Mouse (Mus musculus): ENCODE results near the gene Drosha. TPM values are rescaled to one million over a fixed set of nuclear protein-coding genes. Genes with fewer than 3 reads are reported as not detected.

The Drosha gene
- total RNA-seq, 2 experiments from 2014 or later = 90.7 to 91.1 TPM

DNA sequence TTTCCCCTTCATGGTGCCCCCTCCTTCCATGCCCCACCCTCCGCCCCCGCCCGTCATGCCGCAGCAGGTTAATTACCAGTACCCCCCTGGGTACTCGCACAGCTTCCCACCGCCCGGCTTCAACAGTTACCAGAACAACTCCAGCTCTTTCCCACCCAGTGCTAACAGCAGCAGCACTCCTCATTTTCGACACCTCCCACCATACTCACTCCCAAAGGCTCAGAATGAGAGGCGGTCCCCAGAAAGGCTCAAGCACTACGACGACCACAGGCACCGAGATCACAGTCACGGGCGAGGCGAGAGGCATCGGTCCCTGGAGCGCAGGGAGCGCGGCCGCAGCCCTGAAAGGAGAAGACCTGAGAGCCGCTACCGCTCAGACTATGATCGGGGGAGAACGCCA is 9.6 kb downstream of the Drosha start:
- H3K27ac ChIP-seq = no peak overlapping the region
- no peak for TF ChIP-seq CTCF (IDR thresholded peaks at IDR 0.05)
- no peak overlapping the region for H3K4me3 ChIP-seq
- no peak for DNase-seq (ENCODE audit: extremely low spot score in 1 of 2, low spot score in 2 of 2)
- intact Hi-C loops (cut with DNase I) = no loop called here

DNA sequence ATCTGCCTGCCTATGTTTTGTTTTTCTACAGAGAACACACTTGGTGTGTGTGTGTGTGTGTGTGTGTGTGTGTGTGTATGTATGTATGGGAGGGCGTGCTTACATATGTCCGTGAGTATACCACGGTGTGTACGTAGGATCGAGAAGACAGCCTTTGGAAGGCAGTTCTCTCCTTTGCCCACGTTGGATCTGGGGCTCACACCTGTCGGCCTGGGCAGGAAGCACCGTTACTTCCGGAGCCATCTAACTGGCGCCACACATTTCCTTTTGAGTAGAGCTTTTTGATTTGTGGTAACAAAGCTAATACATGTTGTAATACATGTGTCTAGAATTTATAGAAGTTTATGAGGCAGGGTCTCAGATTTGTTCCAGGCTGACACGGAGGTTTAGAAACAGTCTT is 16.1 kb downstream of the Drosha start:
- no peak for DNase-seq (ENCODE audit: extremely low spot score in 1 of 2, low spot score in 2 of 2)
- TF ChIP-seq CTCF (IDR thresholded peaks at IDR 0.05) = no peak
- Histone ChIP-seq H3K27ac (no peak overlapping the region), H3K4me3 (no peak overlapping the region)
- intact Hi-C loops (cut with DNase I) = no loop called here

DNA sequence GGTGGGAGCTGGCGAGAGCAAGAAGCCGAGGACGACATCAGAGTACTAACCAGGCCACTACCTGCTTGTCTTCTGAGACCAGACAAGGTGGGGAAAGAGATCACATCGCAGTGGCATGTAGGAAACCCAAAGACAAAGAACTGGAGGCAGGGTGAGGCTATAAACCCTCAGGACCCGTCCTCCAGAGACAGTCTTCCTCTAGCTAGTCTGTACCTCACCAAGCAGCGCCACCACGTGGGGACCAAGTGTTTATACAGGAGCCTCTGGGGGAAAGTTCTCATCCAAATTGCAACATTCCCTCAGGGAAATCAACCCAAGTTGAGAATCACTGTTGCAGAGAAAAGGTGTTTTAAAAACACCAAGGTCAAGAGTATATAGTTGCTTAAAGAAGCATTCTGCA is 18.2 kb downstream of the Drosha start:
- intact Hi-C loops (cut with DNase I) = no loop called here
- DNase-seq (ENCODE audit: extremely low spot score in 1 of 2, low spot score in 2 of 2) = no peak
- Histone ChIP-seq H3K4me3 (no peak overlapping the region), H3K27ac (no peak overlapping the region)
- no peak; the same call in 1 of the 2 replicates for TF ChIP-seq CTCF (IDR thresholded peaks at IDR 0.05)

DNA sequence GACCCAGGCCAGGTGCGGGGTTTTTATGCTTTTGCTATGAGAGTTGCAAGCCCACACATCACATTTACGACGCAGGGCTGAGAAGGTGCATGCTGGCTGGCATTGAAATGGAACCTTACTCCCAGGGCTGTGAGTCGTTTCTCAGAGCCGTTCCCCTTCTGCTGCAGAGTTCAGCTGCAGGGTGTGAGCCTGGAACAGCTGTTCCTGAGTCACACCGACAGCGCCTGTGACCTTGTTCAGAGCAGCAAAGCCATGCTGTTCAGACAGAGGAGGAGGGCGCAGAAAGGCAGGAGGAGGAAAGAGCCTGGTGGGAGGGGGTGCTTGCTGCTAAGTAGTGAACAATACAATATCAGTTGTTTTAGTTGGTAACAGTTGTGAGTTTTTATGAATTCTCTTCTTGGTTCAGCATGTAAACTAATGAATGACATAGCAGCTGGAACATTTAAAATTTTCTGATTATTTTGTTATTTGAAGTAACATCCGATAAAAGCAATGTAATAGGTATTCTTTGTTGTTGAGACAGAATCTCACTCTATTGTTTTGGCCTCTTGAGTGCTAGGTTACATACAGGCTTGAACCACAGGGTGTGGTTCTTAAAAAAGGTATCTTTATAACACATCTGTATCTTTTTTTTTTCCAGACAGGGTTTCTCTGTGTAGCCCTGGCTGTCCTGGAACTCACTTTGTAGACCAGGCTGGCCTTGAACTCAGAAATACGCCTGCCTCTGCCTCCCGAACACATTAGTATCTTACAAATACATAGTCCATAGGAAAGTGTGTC is 23.8 kb downstream of the Drosha start:
- no peak overlapping the region for H3K27ac ChIP-seq
- intact Hi-C loops (cut with DNase I) = no loop called here
- TF ChIP-seq CTCF (IDR thresholded peaks at IDR 0.05) = no peak
- no peak for DNase-seq (ENCODE audit: extremely low spot score in 1 of 2, low spot score in 2 of 2)
- no peak overlapping the region for H3K4me3 ChIP-seq

DNA sequence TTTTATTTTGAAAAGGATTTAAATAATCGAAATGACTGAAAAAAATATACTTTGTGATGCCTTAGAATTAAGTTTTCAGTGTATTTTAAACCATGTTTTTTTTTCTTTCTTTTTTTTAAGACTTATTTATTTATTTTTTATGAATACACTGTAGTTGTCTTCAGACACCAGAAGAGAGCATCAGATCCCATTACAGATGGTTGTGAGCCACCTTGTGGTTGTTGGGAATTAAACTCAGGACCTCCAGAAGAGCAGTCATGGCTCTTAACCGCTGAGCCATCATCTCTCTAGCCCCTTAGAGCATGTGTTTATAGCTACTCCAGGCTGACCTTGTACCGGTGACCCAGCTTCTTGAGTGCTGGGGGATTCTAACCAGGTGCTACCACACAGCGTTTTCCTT is 24.8 kb downstream of the Drosha start:
- no peak overlapping the region for H3K27ac ChIP-seq
- no peak for DNase-seq (ENCODE audit: extremely low spot score in 1 of 2, low spot score in 2 of 2)
- intact Hi-C loops (cut with DNase I) = no loop called here
- peak; percentile 41 for TF ChIP-seq CTCF (IDR thresholded peaks at IDR 0.05)
- no peak overlapping the region for H3K4me3 ChIP-seq

DNA sequence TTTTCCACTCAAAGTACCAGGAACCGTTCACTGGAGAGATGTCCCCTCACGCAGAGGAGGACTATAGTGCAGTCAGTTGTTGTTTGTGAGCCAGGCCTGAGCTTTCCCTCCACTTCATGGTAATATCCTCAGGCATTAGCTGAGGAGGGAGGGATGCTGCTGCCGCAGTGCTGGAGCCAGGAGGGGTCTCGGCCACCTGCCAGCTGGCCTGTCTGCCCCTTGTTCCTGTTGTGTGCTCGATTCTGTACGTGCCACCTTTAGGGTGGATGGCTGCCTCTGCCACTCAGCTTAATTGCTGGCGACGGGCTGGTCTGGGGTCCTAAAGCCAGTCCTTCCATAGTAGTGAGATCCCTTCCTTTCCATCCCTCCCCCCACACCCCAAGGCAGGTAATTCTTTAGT is 28.9 kb downstream of the Drosha start:
- Histone ChIP-seq H3K4me3 (no peak overlapping the region), H3K27ac (no peak overlapping the region)
- TF ChIP-seq CTCF (IDR thresholded peaks at IDR 0.05) = no peak
- intact Hi-C loops (cut with DNase I) = no loop called here
- DNase-seq (ENCODE audit: extremely low spot score in 1 of 2, low spot score in 2 of 2) = no peak

DNA sequence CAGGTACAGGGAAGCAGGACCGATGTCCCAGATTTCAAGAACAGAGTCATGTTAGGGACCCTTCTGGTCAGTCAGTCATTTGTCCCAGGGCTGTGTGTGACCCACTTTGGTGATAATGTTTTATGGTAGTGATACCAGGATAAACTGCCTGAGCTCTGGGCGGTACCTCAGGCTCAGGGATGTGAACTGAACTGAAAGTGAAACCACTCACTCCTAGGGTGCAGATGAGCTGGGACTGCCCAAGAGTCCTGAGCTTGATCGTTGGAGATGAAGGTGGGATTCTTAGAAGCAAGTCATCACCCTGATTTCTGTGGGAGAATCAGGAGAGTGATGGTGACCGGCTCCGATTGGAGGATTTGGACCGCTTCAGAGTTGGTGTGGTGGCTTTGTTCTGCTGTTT is 32.2 kb downstream of the Drosha start:
- TF ChIP-seq CTCF (IDR thresholded peaks at IDR 0.05) = no peak
- DNase-seq (ENCODE audit: extremely low spot score in 1 of 2, low spot score in 2 of 2) = no peak
- no peak overlapping the region for H3K4me3 ChIP-seq
- intact Hi-C loops (cut with DNase I) = no loop called here
- no peak overlapping the region for H3K27ac ChIP-seq

DNA sequence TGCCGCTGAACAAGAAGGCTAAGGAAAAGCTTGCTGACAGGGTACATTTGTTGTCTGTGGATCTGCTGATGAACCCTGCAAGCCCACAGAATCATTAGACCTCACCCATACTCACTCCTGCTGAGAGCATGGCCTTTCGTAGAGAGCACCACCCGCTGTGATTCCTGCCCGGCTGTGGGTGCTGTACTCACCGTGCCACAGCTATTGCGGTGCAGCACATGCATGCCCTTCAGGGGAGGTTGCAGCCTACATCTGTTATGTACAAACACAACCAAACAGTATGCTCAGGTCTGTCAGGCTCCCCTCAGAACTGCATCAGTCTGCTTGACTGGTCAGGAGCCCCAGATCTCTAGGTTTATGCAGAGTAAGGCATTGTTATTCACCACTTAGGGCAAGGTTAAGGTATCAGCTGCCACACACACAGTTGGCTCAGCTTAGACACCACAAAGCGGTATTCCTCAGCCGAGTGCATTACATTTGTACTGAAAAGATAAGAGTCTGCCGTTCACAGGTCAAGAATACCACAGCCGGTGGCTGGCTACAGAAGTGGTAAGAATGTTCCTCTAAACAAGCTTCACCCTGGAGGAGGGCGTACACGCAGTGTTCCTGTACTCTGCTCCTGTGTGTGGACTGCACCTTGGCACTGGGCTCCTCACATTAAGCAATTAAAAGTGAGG is 33.4 kb downstream of the Drosha start:
- no peak overlapping the region for H3K4me3 ChIP-seq
- intact Hi-C loops (cut with DNase I) = no loop called here
- no peak for TF ChIP-seq CTCF (IDR thresholded peaks at IDR 0.05)
- no peak for DNase-seq (ENCODE audit: extremely low spot score in 1 of 2, low spot score in 2 of 2)
- no peak overlapping the region for H3K27ac ChIP-seq

DNA sequence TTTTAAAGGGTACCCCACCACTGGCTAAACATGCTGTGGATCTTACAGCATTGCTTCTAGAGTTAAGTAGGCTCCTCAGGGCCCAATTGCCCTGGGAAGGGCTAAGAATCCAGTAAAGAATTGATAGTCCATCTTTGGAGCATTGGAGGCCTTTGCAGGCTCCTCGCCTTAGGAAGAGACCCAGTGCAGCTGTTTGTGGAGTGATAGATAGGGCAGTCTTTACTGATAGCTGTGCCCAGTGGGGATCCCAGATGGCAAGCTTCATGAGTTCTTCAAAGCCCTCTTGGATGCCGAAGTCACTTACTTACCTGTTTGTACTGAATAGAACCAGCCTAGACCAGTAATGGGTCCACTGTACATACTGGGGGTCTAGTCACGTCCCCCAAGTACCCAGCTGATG is 34.0 kb downstream of the Drosha start:
- Histone ChIP-seq H3K27ac (no peak overlapping the region), H3K4me3 (no peak overlapping the region)
- intact Hi-C loops (cut with DNase I) = no loop called here
- no peak for TF ChIP-seq CTCF (IDR thresholded peaks at IDR 0.05)
- no peak for DNase-seq (ENCODE audit: extremely low spot score in 1 of 2, low spot score in 2 of 2)

DNA sequence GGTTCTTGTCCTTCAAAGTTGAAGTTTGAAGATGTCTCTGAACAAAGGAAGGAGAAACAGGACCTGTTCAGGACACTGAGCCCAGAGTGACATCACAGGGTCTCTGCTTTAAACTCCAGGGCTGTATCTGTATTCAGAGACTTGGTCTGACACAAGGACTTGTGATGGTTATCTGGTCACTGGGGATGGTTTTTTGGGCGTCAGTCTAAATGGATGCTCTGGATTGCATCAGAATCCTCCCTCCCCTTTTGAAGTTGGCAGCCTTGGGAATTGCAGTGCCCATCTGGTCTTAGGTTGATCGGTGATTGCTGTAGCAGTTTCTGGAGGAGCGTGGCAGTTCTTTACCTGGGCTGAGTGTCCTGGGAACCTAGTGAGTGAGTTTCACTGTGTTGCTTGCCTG is 37.4 kb downstream of the Drosha start:
- Histone ChIP-seq H3K4me3 (no peak overlapping the region), H3K27ac (no peak overlapping the region)
- TF ChIP-seq CTCF (IDR thresholded peaks at IDR 0.05) = no peak
- DNase-seq (ENCODE audit: extremely low spot score in 1 of 2, low spot score in 2 of 2) = no peak
- intact Hi-C loops (cut with DNase I) = loop anchor here (5.0 kb wide), 1 partner anchor 1560 kb away; no protein-coding TSS in a partner anchor

DNA sequence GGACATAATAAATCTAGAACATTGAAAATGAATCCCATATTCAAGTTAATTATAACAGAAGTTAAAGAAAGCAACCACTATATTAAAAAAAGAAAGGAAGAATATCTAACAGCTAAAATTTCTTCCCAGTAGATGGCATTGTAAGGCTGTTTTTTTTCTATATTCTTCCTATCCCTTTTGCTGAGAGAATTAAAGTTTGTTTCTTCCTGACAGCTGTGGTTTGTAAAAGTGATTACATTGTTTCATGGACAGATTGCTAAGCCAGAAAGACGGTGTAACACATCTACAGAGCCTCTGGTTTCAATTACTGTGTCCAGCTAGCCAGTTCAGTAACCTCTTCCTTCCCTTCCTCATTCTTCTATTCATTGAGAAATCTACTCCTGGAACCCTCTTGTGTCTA is 39.1 kb downstream of the Drosha start:
- no peak overlapping the region for H3K27ac ChIP-seq

DNA sequence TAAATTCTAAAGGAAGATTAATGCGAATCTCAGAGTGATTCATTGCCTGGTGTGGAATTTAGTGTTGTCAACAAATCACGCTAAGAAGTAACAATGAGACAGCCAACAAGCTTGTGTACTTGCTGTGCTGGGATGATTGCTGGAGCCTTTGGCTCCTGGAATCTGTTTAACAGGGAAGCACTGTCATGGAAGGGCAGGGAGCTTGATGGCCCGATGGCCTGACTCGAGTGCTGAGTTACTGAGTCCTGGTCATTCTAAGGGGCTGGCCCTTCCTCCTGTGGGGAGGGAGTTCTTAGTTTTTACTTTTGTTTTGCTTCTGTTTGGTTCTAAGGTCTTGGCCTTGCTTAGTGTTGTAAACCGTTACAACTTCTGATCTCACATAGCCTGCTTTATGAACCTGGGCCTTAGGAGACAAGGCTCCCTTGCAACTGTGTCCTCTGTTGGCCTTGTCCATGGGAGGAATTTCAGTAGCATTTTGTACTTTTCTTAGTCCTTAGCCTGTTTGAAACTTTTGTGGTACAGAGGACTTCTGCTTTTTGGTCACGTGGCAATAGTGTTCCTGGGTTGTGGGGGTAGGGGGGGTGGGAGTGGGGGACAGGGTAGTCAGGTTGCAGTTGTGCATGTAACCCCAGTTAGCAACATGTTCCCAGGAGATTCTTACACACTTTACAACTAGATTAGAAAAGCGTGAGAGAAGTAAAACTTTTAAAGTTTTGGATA is 41.1 kb downstream of the Drosha start:
- no peak overlapping the region for H3K4me3 ChIP-seq
- no peak overlapping the region for H3K27ac ChIP-seq
- intact Hi-C loops (cut with DNase I) = no loop called here
- no peak for DNase-seq (ENCODE audit: extremely low spot score in 1 of 2, low spot score in 2 of 2)
- TF ChIP-seq CTCF (IDR thresholded peaks at IDR 0.05) = no peak

More for the DNA sequence above, 39.1 kb downstream of the Drosha start:
- no peak for DNase-seq (ENCODE audit: extremely low spot score in 1 of 2, low spot score in 2 of 2)
- intact Hi-C loops (cut with DNase I) = loop anchor here (5.0 kb wide), 1 partner anchor 1559 kb away; no protein-coding TSS in a partner anchor
- peak; percentile 41 for TF ChIP-seq CTCF (IDR thresholded peaks at IDR 0.05)
- H3K4me3 ChIP-seq = no peak overlapping the region

Data from left cerebral cortex, adult 2 months (tissue).